Mouse (Mus musculus) heart, embryonic 12.5 days (tissue): ENCODE measurements at regions not wholly inside any gene's neighbourhood (a gene's known extent, or its start where the extent isn't known, plus 50 kb on each side); places are given as distances from the start of the nearest gene placed in this dataset.
A peak's percentile ranks its signal among the peaks of the same experiment; 100 is the strongest.

Experiments used
- ATAC-seq: fragments of 200-750 bp; cut with Nextera tagmentation; 2 replicates; pipeline ENCODE4 v1.8.0; 2017; ENCODE audit warnings: moderate TSS enrichment, moderate library complexity; ENCODE audit not compliant: insufficient number of reproducible peaks, low FRiP score
- H3K27ac ChIP-seq: fragments of 300-500 bp; sonication (generic); 2 replicates; pipeline ENCODE4 v1.5.1; 2016; ENCODE audit warnings: mild to moderate bottlenecking, moderate library complexity; ENCODE audit not compliant: poor library complexity, severe bottlenecking
- H3K27me3 ChIP-seq: fragments of 300-500 bp; sonication (generic); replicated peaks from 2 replicates; pipeline ENCODE4 v1.6.1; 2016; ENCODE audit warnings: mild to moderate bottlenecking, moderate library complexity
- H3K36me3 ChIP-seq: fragments of 300-500 bp; sonication (generic); 2 replicates; pipeline ENCODE4 v1.6.1; 2016; ENCODE audit warnings: mild to moderate bottlenecking, moderate library complexity
- H3K4me1 ChIP-seq: fragments of 300-500 bp; sonication (generic); replicated peaks from 2 replicates; pipeline ENCODE4 v1.6.1; 2016; ENCODE audit warnings: mild to moderate bottlenecking
- H3K4me2 ChIP-seq: fragments of 300-500 bp; sonication (generic); 2 replicates; pipeline ENCODE4 v1.6.1; 2016; ENCODE audit warnings: mild to moderate bottlenecking, moderate library complexity
- H3K4me3 ChIP-seq: fragments of 300-500 bp; sonication (generic); 2 replicates; pipeline ENCODE4 v1.5.1; 2016; ENCODE audit warnings: mild to moderate bottlenecking
- H3K9ac ChIP-seq: fragments of 300-500 bp; sonication (generic); 2 replicates; pipeline ENCODE4 v1.6.1; 2016; ENCODE audit warnings: mild to moderate bottlenecking, moderate library complexity
- H3K9me3 ChIP-seq: fragments of 300-500 bp; sonication (generic); replicated peaks from 2 replicates; pipeline ENCODE4 v1.6.1; 2016; ENCODE audit warnings: mild to moderate bottlenecking, moderate library complexity
- WGBS: fragments of 180-500 bp; shearing (Covaris S2); methylation state at CpG from one replicate; pipeline ENCODE4 v1.1.7; 2016; 5-methylcytosine and 5-hydroxymethylcytosine counted together

DNA sequence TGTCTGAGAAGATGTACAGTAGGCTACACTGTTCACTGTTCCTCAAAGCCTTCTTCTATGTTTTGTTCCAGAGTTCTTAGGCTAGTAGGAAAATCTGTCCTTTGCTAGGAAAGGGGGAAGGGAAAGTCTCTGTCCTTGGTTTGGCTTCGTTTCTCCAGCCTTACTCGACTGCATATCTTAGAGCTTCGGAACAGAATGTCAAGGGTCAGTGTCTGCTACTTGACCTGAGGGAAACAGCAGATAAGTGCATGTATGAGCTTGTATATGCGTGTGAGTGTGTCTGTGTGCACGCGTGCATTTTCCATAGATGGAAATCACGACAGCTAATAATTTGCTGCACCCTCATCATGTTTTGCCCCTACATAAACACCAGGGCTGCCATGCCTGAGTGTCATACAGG lies 52.6 kb upstream of the Tgfbr2 start:
- peak overlapping the region; percentile 50; the same call in 1 of the 2 replicates for H3K4me2 ChIP-seq
- no peak overlapping the region for H3K9ac ChIP-seq
- no peak overlapping the region; the same call in 1 of the 2 replicates for H3K27ac ChIP-seq
- peaks cover 21% of the 10 kb centered on the region for H3K4me1 ChIP-seq
- H3K36me3 ChIP-seq: no peaks in the 10 kb centered on the region
- H3K4me3 ChIP-seq: no peak overlapping the region
- no peaks in the 10 kb centered on the region for H3K9me3 ChIP-seq
- WGBS: 24% methylated on average over 7 of the region's 7 CpGs
- H3K27me3 ChIP-seq: peaks cover 5% of the 10 kb centered on the region; the same call in 1 of the 2 replicates
- ATAC-seq: 0 out of 2 replicates have a peak, but pooled peaks have one; percentile 18
